Mouse (Mus musculus): ENCODE data around the gene Napepld. TPM values are rescaled to one million over a fixed set of nuclear protein-coding genes. Genes with fewer than 3 reads are reported as not detected.
A peak's percentile ranks its signal among the peaks of the same experiment; 100 is the strongest.
"Not testable (repeated sequence)": the region's sequence is repeated elsewhere in the genome, so short reads cannot be mapped to it uniquely, and the experiment has no call there.

Napepld gene
- polyA plus RNA-seq, 1 experiment from 2014 or later, result 0.90 TPM

DNA sequence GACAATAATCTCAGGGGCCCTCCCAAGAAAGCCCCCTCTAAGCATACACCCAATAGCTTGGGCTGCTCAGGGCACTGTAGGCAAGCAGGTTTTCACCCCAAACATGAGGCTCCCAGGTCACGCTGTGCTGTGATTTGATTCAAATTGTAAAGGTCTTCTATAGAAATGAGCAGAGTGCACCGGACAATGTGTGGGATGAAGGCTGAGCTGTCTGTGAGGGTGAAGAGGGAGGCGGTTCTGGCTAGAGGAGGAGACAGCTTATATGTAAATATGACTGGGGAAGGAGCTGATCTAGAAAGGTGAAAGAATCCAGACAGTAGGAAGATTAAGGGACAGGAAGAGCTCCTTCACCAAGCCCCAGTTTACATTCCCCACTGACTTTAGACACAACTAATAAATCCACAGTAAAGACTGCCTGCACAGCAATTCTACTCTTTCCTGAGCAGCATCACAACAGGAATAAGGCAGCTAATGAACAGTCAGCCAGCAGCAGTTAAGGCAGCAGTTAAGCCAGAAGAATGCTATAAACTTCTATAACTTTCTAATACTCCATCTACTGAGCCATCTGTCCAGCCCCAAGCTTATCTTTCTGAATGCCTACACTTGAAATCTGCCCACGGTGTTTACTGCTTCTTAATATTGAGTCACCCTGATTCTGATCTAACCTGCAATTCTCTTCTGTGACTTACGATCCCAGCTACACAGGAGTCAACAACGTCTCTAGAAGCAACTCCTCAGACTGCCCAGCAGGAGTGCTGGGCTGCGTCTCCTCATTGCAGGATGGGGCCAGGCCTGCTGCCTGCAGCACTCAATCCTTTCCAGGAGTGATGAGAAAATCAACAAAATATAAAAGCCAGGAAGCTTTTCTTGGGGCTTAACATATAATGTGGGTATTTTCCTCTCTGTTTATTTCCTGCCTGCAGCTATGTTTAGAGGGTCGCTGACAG, 33.7 kb downstream of the Napepld start:
- DNase-seq (ENCODE audit: low spot score), result no peak

DNA sequence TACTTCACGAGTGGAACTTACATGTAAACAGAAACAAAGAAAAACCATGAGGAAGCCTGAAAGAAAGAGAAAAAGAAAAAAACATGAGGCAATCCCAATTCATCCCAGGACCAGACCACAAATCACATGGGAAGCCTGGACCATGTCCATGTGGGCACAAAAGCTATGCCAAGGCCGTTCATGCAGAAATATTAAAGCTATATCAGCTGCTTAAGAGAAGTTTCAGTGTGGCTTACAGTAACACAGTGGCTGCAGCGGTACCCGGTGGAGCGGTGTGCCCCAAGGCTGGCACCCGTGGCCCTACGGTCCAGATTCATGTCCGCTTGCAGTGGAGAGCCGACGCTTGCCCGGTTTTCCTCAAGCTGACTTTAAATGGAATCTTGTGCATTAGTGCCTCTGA, 38.1 kb downstream of the Napepld start:
- DNase-seq (ENCODE audit: low spot score), result no peak

DNA sequence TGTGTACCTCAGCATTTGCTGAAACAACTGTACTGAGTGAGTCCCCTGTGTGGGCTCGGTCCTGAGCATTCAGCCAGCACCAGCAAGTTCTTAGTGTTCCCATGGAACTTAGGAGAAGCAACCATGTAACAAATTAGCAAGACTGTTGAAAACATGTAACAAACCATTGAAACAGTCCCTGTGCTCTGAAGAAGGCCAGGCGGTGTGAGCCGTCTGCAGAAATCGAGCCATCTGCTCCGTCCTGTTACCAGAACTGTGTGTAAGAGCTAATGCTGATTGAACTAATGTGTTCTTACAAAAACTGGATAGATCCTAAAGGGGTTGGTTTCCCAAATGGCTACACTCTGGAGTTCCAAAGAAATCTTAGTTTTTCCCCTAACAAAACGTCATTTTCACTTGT, 40.3 kb downstream of the Napepld start:
- no peak for DNase-seq (ENCODE audit: low spot score)

DNA sequence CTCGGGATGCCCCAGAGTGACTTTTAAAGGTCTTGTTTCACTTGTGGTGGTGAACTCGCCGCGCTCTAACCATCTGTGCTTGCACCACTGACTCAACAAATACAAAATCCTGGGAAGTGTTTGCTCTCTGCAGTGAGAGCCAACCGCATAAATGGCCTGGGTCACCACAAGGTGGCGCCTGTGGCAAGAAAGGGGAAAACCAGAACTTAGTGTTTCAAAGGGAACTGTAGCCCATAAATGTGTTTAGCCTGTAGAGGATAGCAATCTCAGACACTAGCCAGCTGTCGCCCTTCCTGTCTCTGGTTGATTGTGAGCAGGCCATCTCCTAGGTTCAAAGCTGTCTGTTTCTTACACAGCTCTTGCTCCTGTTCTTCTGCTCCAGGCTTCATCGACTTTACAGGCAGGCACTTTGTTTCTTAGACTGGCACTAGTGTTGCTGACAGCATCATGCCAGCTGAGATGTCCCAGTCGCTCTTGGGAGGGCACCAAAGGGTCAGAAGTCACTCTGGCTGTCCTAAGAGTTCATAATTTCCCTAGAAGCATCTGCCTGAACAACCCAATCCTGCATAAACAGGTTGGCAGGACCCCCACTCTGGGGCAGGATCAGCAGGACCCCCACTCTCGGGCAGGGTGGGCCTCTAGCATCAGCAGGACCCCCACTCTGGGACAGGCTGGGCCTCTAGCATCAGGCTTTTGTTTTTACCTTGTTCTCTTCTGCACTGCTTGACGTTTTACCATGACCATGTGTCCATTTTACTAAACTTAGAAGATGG, 42.4 kb downstream of the Napepld start:
- peak; percentile 68 for DNase-seq (ENCODE audit: low spot score)

DNA sequence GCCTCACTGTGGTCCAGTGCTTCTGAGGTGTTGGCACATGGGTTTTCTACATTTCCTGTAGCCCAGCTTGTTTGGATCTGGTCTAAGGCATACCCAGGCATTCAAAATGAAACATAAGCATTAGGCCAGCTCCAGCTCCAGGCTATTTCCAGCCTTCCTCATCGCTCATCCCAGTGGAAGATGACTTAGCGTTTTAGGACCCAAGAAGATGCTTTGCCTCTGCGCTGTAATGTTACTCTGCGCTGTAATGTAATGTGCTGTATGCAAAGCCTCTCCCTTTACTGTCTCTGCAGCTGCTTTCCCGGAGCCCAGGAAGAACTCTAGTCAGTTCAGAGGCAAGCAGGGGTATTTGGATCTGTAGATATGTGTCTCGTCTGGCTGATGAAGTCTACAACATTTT, 43.2 kb downstream of the Napepld start:
- no peak for DNase-seq (ENCODE audit: low spot score)

DNA sequence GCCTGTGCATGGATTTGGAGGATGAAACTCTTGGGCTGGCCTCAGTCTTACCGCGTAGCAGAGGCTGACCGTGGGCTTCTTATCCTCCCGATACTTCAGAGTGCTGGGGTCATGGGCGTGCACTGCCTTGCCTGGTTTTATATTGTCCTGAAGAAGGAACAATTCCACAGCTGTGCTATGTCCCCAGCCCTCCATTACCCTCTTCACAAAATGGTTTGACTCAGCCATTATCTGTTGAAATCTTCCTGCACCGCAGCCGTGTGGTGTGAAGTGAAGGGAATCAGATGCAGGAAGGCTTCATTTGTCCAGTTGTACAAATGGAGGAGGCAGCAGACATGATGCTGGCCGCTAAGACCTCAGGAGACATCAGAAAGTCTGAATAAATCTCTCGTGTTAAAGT, 44.3 kb downstream of the Napepld start:
- no peak for DNase-seq (ENCODE audit: low spot score)

DNA sequence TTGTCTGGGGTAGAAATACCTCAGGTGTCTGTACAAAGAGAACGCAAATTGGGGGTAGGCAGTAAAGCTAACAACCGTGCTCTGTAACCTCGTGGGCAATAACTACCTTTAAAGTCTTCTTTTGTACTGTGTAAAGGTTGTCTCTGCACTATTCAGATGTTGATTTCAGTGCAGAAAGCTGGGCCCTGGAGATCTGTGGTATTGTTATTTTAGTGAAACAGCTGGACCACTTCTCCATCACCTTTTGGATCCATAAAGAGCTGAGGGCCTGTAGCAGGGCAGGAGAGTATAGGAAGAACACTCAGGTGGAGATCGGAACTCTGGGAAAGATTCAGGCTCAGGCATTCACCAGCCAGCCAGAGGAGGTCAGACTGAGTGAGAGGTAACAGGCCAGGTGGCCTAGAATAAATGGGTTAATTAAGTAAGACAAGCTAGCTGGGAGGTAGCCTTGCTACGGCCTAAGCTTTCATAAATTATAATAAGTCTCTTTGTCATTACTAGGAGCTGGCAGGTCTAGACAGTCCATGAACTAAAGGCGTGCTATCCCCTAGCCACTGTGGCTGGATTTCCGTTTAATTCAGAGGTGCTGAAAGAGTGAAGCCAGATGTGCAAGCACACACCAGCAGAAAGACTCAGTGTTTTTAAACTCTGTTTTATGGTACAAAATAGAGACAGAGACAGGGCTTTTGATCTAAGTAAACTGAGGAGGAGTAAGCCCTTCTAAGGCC, 49.1 kb downstream of the Napepld start:
- DNase-seq (ENCODE audit: low spot score), result no peak

DNA sequence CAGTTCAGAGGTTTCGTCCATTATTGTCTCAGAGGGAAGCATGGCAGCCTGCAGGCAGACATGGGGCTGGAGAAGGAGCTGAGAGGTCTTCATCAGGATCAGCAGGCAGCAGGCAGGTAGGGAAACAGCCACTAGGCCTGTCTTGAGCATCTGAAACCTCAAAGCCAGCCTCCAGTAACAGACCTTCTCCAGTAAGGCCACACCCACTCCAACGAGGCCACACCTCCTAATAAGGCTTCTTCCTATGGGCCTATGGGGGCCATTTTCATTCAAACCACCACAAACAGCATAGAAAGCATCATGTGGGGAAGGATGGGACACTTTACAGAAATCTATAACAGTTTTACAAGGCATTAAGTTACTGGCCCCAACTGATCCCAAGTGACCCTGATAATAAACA, 50.5 kb downstream of the Napepld start:
- no peak for DNase-seq (ENCODE audit: low spot score)

DNA sequence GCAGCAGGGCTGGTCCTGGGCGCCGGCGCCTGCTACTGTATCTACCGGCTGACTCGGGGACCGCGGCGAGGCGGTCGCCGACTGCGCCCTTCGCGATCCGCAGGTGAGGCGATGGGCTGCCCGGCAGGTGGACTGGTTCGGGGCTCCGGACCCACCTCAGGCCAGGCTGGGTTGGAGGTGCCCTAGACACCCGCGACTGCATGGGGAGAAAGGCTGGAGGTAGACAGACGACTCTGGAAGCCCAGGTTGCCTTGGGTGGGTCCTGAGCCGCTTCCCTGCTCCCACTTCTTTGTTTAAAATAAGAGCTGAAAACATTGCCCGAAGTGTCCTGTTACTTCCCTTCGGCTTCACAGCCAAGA, 55.1 kb downstream of the Napepld start:
- no peak for DNase-seq (ENCODE audit: low spot score)

DNA sequence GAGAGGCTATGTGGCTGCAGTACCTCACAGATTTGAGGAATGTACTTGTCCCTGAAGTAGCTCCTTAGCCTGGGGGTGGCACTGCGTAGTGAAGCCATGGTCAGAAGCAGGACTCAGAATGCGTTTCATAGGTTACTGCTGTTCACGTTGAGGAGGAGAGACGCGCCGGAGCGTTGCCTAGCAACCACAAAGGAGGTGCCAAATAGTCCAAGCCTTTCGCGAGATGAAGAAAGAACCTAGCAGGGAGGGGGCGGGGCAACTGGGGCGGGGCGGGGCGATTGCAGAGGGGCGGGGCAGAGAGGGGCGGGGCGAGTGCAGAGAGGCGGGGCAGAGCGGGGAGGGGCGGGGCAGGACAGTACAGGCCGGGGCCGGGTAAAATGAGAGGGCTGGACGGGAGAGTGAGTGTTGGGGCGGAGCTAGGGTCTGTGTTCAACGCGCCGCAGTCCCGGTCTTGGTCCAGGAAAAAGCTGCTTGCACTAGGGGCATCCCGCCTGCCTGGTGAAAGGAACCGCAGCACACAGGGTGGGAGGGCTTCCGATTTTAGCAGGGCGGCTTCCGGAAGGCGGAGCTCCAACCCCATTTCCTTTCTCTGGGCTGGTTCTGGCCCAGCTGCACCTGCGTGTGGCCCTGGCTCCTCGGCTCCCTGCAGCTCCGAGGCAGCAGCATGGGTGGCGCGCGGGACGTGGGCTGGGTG, 55.6 kb downstream of the Napepld start, which contains the start of the genes Fbxl13 and Armc10:
TSS of gene Fbxl13 (minus strand) at position 196 of the 694 bp plus-strand sequence.
TSS of gene Armc10 (plus strand) at position 375 of the 694 bp plus-strand sequence.
- peak; percentile 92 for DNase-seq (ENCODE audit: low spot score)

DNA sequence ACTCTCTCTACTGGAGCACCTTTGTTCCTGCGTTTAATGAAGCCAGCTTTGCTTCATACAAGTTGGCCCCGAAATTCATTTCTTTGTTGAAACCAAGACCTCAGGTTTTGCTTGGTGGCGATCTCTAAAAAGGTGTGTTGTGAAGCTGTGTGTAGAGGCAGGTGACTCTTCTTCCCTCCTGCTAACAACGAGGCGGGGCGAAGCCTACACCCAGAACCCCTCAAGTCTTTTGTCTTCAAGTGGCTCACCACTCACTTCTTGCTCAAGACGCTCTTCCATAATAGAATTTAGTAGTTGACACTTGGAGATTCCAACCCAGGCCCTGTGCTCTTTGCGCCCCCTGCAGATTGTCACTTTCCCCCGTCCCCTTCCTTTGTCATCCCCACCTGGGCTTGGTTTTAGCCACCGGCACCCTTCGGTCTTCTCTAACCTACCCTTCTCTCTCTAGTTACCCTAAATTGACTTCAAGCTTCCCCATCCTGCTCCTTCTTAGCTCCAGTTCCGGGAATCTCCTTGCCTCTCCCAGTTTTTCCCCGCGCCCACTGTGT, 56.2 kb downstream of the Napepld start:
- no peak for DNase-seq (ENCODE audit: low spot score)

DNA sequence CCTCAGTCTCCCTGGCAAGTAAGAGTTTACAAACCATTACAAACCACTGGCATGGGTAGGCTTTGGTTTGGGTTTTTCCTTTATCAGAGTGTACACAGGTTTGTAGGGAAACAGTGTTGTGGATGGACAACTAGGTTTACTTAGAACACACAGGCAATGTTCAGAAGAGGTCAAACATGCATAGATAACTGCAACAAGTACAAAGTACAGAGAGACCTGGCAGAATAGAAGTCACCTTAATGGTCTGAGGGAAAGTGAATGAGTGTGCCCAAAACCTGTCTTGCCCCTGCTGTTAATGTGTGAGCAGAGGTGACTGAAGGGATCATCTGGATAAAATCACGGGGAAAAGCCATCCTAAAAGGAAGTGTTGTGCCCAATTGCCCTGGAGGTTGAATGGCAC, 57.6 kb downstream of the Napepld start:
- no peak for DNase-seq (ENCODE audit: low spot score)

DNA sequence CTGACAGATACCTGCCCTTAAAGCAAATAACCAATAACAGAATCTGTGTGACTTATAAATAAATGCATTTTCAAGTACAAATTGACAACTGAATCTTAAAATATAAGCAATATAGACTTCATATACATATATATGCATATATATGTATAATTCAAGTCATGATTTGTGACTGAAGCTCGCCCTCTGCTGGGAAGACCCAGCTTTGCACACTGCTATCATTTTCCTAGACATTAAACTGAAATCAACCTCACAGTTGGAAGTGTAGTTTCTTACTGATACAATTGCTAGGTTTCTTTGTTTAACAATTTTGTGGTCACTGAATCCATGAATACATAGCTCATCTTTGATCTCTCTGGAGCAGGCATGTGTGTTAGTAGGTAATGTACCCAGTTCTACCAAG, 60.2 kb downstream of the Napepld start:
- peak; percentile 52 for DNase-seq (ENCODE audit: low spot score)

DNA sequence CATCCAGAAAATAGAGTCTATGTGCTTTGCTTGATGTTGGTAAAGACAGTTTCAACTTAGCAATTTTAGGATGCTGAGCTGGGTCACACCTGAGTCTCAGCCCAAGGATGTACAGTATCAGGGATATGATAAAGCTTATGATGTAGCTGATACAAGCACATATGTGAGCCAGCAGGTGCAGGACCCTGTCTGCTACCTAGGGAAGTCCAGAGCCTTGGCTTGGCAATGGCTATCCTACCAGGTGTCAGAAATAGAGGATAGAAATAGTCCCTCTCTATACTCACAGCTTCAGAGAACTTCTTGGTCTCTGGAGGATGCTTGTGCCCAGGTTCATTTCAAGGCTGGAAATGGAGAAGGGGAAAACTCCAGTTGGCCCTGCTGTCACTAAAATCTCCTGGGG, 75.3 kb downstream of the Napepld start:
- DNase-seq (ENCODE audit: low spot score), result no peak

DNA sequence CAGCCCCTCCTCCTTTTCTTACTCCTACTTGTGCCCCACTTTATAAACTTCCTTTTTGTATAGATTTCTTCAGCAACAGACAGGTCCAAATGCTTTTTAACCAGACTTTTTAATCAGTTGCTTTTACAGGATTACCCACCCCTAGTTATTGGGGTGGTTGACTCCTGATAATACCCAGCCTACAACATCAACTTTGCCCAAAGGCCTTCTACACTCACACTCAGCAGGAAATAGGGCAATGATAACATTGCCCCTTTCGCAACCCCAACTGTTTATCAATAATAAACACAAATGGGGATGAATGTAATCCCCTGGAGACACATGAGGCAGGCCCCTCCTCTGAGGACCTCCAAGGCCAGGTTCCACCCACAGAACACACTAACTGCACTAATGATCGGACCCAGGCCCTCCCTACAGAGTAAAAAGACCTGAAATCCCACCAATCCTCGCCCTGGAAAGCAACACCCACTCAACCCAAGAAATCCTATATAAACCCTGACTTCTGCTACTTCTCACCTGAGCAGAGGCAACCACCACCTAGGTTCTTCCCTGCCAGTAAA, 84.7 kb downstream of the Napepld start:
- no peak for DNase-seq (ENCODE audit: low spot score)

DNA sequence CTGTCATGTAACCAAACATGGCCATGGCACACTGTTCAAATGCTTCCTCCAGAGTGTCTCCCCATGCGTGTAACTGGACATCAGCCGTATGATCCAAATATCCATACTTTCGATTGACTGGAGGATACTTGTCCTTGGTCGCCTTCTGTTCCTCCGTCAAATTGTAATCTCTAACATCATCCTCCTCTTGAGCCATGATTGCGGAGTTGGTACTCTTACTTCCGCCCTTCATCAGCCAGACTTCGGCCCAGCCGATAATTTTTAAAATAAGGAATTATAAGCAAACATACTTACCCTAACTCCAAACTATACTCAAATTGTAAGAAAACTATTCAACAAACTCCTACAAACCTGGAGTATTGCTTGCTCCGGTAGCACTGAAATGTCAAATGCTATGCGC, 86.9 kb downstream of the Napepld start:
- DNase-seq (ENCODE audit: low spot score), result not testable (repeated sequence)

All from thymus, postnatal 0 days (tissue).